Mouse (Mus musculus): ENCODE data around the gene Zbtb45. TPM values are rescaled to one million over a fixed set of nuclear protein-coding genes. Genes with fewer than 3 reads are reported as not detected.

The Zbtb45 gene
- polyA plus RNA-seq, 1 experiment = 46.2 TPM

- Histone ChIP-seq H3K4me1 (ENCODE audit: control insufficient read depth, insufficient read depth, insufficient read length, low read length) (peaks cover 10% of the 10 kb centered on the region; the same call in 1 of the 2 replicates), H3K27me3 (ENCODE audit: control insufficient read depth, insufficient read depth, low read length) (no peaks in the 10 kb centered on the region), H3K36me3 (ENCODE audit: control insufficient read depth, insufficient read depth, low read length) (peaks cover 17% of the 10 kb centered on the region), H3K4me3 (ENCODE audit: low read depth, low read length) (peak overlapping the region; percentile 79), H3K27ac (ENCODE audit: insufficient read depth, low read depth, low read length) (peak overlapping the region; percentile 85)
- TF ChIP-seq POLR2A (IDR thresholded peaks at IDR 0.05; ENCODE audit: low read depth, low read length) (no peak), CTCF (IDR thresholded peaks at IDR 0.05; ENCODE audit: extremely low read depth, insufficient read length, insufficient replicate concordance, low read depth, low read length) (no peak)
- under 1% methylated on average over 29 of the region's 29 CpGs for WGBS
These were observed 43.6 kb downstream of the Zbtb45 start for GRCm38 (mm10) chr7:12966104-12966845.

- peaks cover 10% of the 10 kb centered on the region; the same call in 1 of the 2 replicates for H3K4me1 ChIP-seq (ENCODE audit: control insufficient read depth, insufficient read depth, insufficient read length, low read length)
- TF ChIP-seq POLR2A (IDR thresholded peaks at IDR 0.05; ENCODE audit: low read depth, low read length) (peak; percentile 61), CTCF (IDR thresholded peaks at IDR 0.05; ENCODE audit: extremely low read depth, insufficient read length, insufficient replicate concordance, low read depth, low read length) (no peak)
- under 1% methylated on average over 23 of the region's 23 CpGs for WGBS
- peak within 1 kb of the TSS; percentile 85 for H3K27ac ChIP-seq (ENCODE audit: insufficient read depth, low read depth, low read length)
- no peaks in the 10 kb centered on the region for H3K27me3 ChIP-seq (ENCODE audit: control insufficient read depth, insufficient read depth, low read length)
- peaks cover 13% of the 10 kb centered on the region for H3K36me3 ChIP-seq (ENCODE audit: control insufficient read depth, insufficient read depth, low read length)
- peak within 1 kb of the TSS; percentile 79 for H3K4me3 ChIP-seq (ENCODE audit: low read depth, low read length)
These were observed 44.1 kb downstream of the Zbtb45 start, which contains the start of gene Zfp324 for GRCm38 (mm10) chr7:12965678-12966091. TSS of gene Zfp324 (plus strand) at chr7:12965838.

GRCm38 (mm10) chr7:12961511-12962141, 48.2 kb downstream of the Zbtb45 start:
- WGBS = 4% methylated on average over 29 of the region's 29 CpGs
- Histone ChIP-seq H3K4me3 (ENCODE audit: low read depth, low read length) (peak overlapping the region; percentile 65), H3K4me1 (ENCODE audit: control insufficient read depth, insufficient read depth, insufficient read length, low read length) (peaks cover 9% of the 10 kb centered on the region; the same call in 1 of the 2 replicates), H3K36me3 (ENCODE audit: control insufficient read depth, insufficient read depth, low read length) (no peaks in the 10 kb centered on the region), H3K27ac (ENCODE audit: insufficient read depth, low read depth, low read length) (peak overlapping the region; percentile 85), H3K27me3 (ENCODE audit: control insufficient read depth, insufficient read depth, low read length) (no peaks in the 10 kb centered on the region)
- TF ChIP-seq POLR2A (IDR thresholded peaks at IDR 0.05; ENCODE audit: low read depth, low read length) (no peak; the same call in 1 of the 2 replicates), CTCF (IDR thresholded peaks at IDR 0.05; ENCODE audit: extremely low read depth, insufficient read length, insufficient replicate concordance, low read depth, low read length) (no peak)

DNA sequence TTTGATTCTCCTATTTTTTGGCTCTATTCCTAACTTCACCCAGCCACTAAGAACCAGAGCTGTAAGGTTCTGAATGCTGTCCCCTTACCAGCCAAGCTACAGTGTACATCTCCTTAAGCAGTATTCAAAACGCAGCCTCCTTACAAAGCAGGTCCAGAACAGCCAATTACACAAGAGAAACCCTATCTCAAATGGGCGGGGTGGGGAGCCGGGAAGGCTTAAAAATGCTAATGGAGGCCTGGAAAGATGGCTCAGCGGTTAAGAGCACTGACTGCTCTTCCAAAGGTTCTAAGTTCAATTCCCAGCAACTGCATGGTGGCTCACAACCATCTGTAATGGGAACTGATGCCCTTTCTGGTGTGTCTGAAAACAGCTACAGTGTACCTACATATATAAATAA, 50.1 kb downstream of the Zbtb45 start:
- WGBS = 61% methylated on average over 4 of the region's 4 CpGs

GRCm38 (mm10) chr7:12958948-12959347, 50.9 kb downstream of the Zbtb45 start:
- Histone ChIP-seq H3K4me1 (ENCODE audit: control insufficient read depth, insufficient read depth, insufficient read length, low read length) (peaks cover 3% of the 10 kb centered on the region; the same call in 1 of the 2 replicates), H3K27me3 (ENCODE audit: control insufficient read depth, insufficient read depth, low read length) (no peaks in the 10 kb centered on the region)
- 42% methylated on average over 4 of the region's 4 CpGs for WGBS

More for the DNA sequence above, 50.1 kb downstream of the Zbtb45 start:
- H3K4me1 ChIP-seq (ENCODE audit: control insufficient read depth, insufficient read depth, insufficient read length, low read length) = peaks cover 3% of the 10 kb centered on the region; the same call in 1 of the 2 replicates
- no peaks in the 10 kb centered on the region for H3K36me3 ChIP-seq (ENCODE audit: control insufficient read depth, insufficient read depth, low read length)
- no peak overlapping the region for H3K4me3 ChIP-seq (ENCODE audit: low read depth, low read length)
- TF ChIP-seq POLR2A (IDR thresholded peaks at IDR 0.05; ENCODE audit: low read depth, low read length) (no peak), CTCF (IDR thresholded peaks at IDR 0.05; ENCODE audit: extremely low read depth, insufficient read length, insufficient replicate concordance, low read depth, low read length) (no peak)
- H3K27me3 ChIP-seq (ENCODE audit: control insufficient read depth, insufficient read depth, low read length) = no peaks in the 10 kb centered on the region
- no peak overlapping the region for H3K27ac ChIP-seq (ENCODE audit: insufficient read depth, low read depth, low read length)

GRCm38 (mm10) chr7:12957511-12957910, 52.3 kb downstream of the Zbtb45 start:
- Histone ChIP-seq H3K27me3 (ENCODE audit: control insufficient read depth, insufficient read depth, low read length) (no peaks in the 10 kb centered on the region), H3K4me1 (ENCODE audit: control insufficient read depth, insufficient read depth, insufficient read length, low read length) (peaks cover 3% of the 10 kb centered on the region; the same call in 1 of the 2 replicates)
- 81% methylated on average over 5 of the region's 5 CpGs for WGBS

More at GRCm38 (mm10) chr7:12958948-12959347, 50.9 kb downstream of the Zbtb45 start:
- Histone ChIP-seq H3K4me3 (ENCODE audit: low read depth, low read length) (no peak overlapping the region), H3K36me3 (ENCODE audit: control insufficient read depth, insufficient read depth, low read length) (no peaks in the 10 kb centered on the region), H3K27ac (ENCODE audit: insufficient read depth, low read depth, low read length) (no peak overlapping the region)
- no peak for TF ChIP-seq POLR2A (IDR thresholded peaks at IDR 0.05; ENCODE audit: low read depth, low read length)
- no peak for TF ChIP-seq CTCF (IDR thresholded peaks at IDR 0.05; ENCODE audit: extremely low read depth, insufficient read length, insufficient replicate concordance, low read depth, low read length)

GRCm38 (mm10) chr7:12954896-12955295, 54.9 kb downstream of the Zbtb45 start:
- no peak overlapping the region for H3K27ac ChIP-seq (ENCODE audit: insufficient read depth, low read depth, low read length)
- H3K36me3 ChIP-seq (ENCODE audit: control insufficient read depth, insufficient read depth, low read length) = no peaks in the 10 kb centered on the region
- H3K4me3 ChIP-seq (ENCODE audit: low read depth, low read length) = no peak overlapping the region
- WGBS = 36% methylated on average over 3 of the region's 3 CpGs
- H3K4me1 ChIP-seq (ENCODE audit: control insufficient read depth, insufficient read depth, insufficient read length, low read length) = peaks cover 4% of the 10 kb centered on the region; the same call in 1 of the 2 replicates
- no peaks in the 10 kb centered on the region for H3K27me3 ChIP-seq (ENCODE audit: control insufficient read depth, insufficient read depth, low read length)
- TF ChIP-seq CTCF (IDR thresholded peaks at IDR 0.05; ENCODE audit: extremely low read depth, insufficient read length, insufficient replicate concordance, low read depth, low read length) = no peak
- TF ChIP-seq POLR2A (IDR thresholded peaks at IDR 0.05; ENCODE audit: low read depth, low read length) = no peak

More at GRCm38 (mm10) chr7:12957511-12957910, 52.3 kb downstream of the Zbtb45 start:
- Histone ChIP-seq H3K27ac (ENCODE audit: insufficient read depth, low read depth, low read length) (no peak overlapping the region), H3K36me3 (ENCODE audit: control insufficient read depth, insufficient read depth, low read length) (no peaks in the 10 kb centered on the region), H3K4me3 (ENCODE audit: low read depth, low read length) (no peak overlapping the region)
- TF ChIP-seq POLR2A (IDR thresholded peaks at IDR 0.05; ENCODE audit: low read depth, low read length) (no peak), CTCF (IDR thresholded peaks at IDR 0.05; ENCODE audit: extremely low read depth, insufficient read length, insufficient replicate concordance, low read depth, low read length) (no peak)

Other genes starting within 250 kb of the Zbtb45 start
- gene Zscan18, start 206.4 kb downstream of the Zbtb45 start, polyA plus RNA-seq (2012; rRNA removed) = 0.15 and 0.24 TPM in 2 replicates
- gene Zfp329, start 191.2 kb downstream of the Zbtb45 start, polyA plus RNA-seq (2012; rRNA removed) = 0.11 and 0.22 TPM in 2 replicates
- 3.3 and 5.3 TPM in 2 replicates for gene Zfp110, start 175.3 kb downstream of the Zbtb45 start, polyA plus RNA-seq (2012; rRNA removed)
- 0.15 TPM in 2 replicates for gene Zfp128, start 128.9 kb downstream of the Zbtb45 start, polyA plus RNA-seq (2012; rRNA removed)
- 4.0 and 5.6 TPM in 2 replicates for gene Zscan22, start 112.2 kb downstream of the Zbtb45 start, polyA plus RNA-seq (2012; rRNA removed)
- 1,663 and 2,242 TPM in 2 replicates for gene Rps5, start 87.7 kb downstream of the Zbtb45 start, polyA plus RNA-seq (2012; rRNA removed)
- gene Rnf225, start 82.6 kb downstream of the Zbtb45 start, polyA plus RNA-seq (2012; rRNA removed) = 0.22 and 0.41 TPM in 2 replicates
- gene Zfp324, start 44.2 kb downstream of the Zbtb45 start, polyA plus RNA-seq (2012; rRNA removed) = 3.1 and 3.5 TPM in 2 replicates
- gene Zfp446, start 32.2 kb downstream of the Zbtb45 start, polyA plus RNA-seq (2012; rRNA removed) = 1.2 and 1.8 TPM in 2 replicates
- gene Slc27a5, start 11.8 kb downstream of the Zbtb45 start, polyA plus RNA-seq (2012; rRNA removed) = 0.19 TPM in 1 of 2 replicates, not detected in the other
- 101 and 195 TPM in 2 replicates for gene Trim28, start 10.9 kb downstream of the Zbtb45 start, polyA plus RNA-seq (2012; rRNA removed)
- 58.3 and 102 TPM in 2 replicates for gene Chmp2a, start 24.8 kb upstream of the Zbtb45 start, polyA plus RNA-seq (2012; rRNA removed)
- 56.0 and 93.7 TPM in 2 replicates for gene Ube2m, start 28.2 kb upstream of the Zbtb45 start, polyA plus RNA-seq (2012; rRNA removed)
- gene Mzf1, start 44.7 kb upstream of the Zbtb45 start, polyA plus RNA-seq (2012; rRNA removed) = 0.66 and 0.95 TPM in 2 replicates
- gene Vmn1r85, start 85.1 kb upstream of the Zbtb45 start, polyA plus RNA-seq (2012; rRNA removed) = not detected in 2 replicates
- gene Vmn1r86, start 109.9 kb upstream of the Zbtb45 start, polyA plus RNA-seq (2012; rRNA removed) = not detected in 2 replicates
- not detected in 2 replicates for gene Vmn1r87, start 130.1 kb upstream of the Zbtb45 start, polyA plus RNA-seq (2012; rRNA removed)
- not detected in 2 replicates for gene Vmn1r88, start 149.5 kb upstream of the Zbtb45 start, polyA plus RNA-seq (2012; rRNA removed)
- not detected in 2 replicates for gene Vmn1r89, start 203.0 kb upstream of the Zbtb45 start, polyA plus RNA-seq (2012; rRNA removed)

All from small intestine, adult 2 months (tissue).